In the genomic region with DNA sequence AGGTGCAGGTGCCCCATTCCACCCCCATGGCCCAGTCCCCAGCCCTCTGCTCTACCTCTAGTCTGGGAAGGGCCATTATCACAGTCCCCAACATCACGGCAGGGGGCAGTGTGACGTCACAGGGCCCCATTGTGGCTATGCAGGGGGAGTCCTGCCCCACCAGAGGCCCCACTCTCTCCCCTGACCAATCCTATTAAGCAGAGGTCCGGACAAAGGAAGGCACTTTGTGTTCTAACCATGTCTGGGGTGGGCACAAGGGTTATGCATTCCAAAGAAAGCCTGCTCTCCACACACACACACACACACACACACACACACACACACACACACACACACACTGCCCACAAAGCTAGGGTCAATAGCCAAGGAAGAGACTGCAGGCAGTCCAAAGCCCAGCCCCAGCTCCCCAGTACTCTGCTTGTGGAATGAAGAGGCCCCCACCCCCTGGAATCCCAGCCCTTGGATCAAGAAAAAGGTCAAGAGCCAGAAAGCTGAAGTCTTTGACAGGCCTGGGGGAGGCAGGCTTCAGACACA, we compare ENCODE assay signal across 10 mouse cellular contexts. TPM values are rescaled to one million over a fixed set of nuclear protein-coding genes. Genes with fewer than 3 reads are reported as not detected.
DNase-seq lines count a peak whose midpoint lies in the region; ATAC-seq and TF ChIP-seq lines count a peak whose summit lies in the region.
"Had no signal": no experiment of that assay in that cellular context is flagged by ENCODE, and none has a peak within 500 bp of the region (broad histone marks: within the 10 kb centered on the region; RNA-seq: fewer than 3 reads in every experiment).

No protein-coding gene starts in this region.

- no peak for TF ChIP-seq CTCF in lung, adult 2 months (IDR thresholded peaks at IDR 0.05; ENCODE audit: insufficient read depth, low read length)
- TF ChIP-seq CTCF in stomach, postnatal 0 days (IDR thresholded peaks at IDR 0.05; ENCODE audit: low read depth), result peak; percentile 26; the same call in 1 of the 2 replicates

- no peak overlapping the region for H3K4me2 ChIP-seq in lung, embryonic 15.5 days
- peak overlapping the region; percentile 13 for H3K4me2 ChIP-seq in forebrain, embryonic 12.5 days
- no peak overlapping the region for H3K4me2 ChIP-seq in limb, embryonic 15.5 days
- H3K4me2 ChIP-seq in stomach, postnatal 0 days (replicated peaks; ENCODE audit: low read depth), result no peak overlapping the region
- H3K4me2 ChIP-seq: liver, embryonic 13.5 days had no signal

- TF ChIP-seq EP300 in stomach, postnatal 0 days (optimal IDR thresholded peaks at IDR 0.05), result no peak

- H3K9me3 ChIP-seq in lung, embryonic 15.5 days, result no peaks in the 10 kb centered on the region
- no peaks in the 10 kb centered on the region for H3K9me3 ChIP-seq in forebrain, embryonic 12.5 days
- H3K9me3 ChIP-seq in limb, embryonic 15.5 days, result no peaks in the 10 kb centered on the region
- H3K9me3 ChIP-seq in stomach, postnatal 0 days (ENCODE audit: control insufficient read depth, low read length), result no peaks in the 10 kb centered on the region
- H3K9me3 ChIP-seq: liver, embryonic 13.5 days had no signal

- H3K36me3 ChIP-seq in lung, embryonic 15.5 days, result no peaks in the 10 kb centered on the region
- H3K36me3 ChIP-seq in forebrain, embryonic 12.5 days (replicated peaks), result no peaks in the 10 kb centered on the region
- H3K36me3 ChIP-seq in limb, embryonic 15.5 days, result no peaks in the 10 kb centered on the region
- no peaks in the 10 kb centered on the region for H3K36me3 ChIP-seq in stomach, postnatal 0 days (ENCODE audit: control insufficient read depth, insufficient read depth, low read length)
- H3K36me3 ChIP-seq: liver, embryonic 13.5 days had no signal

- WGBS in lung, embryonic 15.5 days, result 21% methylated on average over 3 of the region's 3 CpGs
- WGBS in lung, adult 2 months, result 46% methylated on average over 3 of the region's 3 CpGs
- WGBS in forebrain, embryonic 12.5 days, result 7% methylated on average over 3 of the region's 3 CpGs
- 31% methylated on average over 3 of the region's 3 CpGs for WGBS in limb, embryonic 15.5 days
- WGBS in stomach, postnatal 0 days, result 35% methylated on average over 3 of the region's 3 CpGs

- no peak overlapping the region for H3K4me3 ChIP-seq in lung, embryonic 15.5 days
- no peak overlapping the region for H3K4me3 ChIP-seq in lung, adult 2 months (replicated peaks; ENCODE audit: extremely low read depth, low read depth, low read length)
- H3K4me3 ChIP-seq in forebrain, embryonic 12.5 days (replicated peaks), result no peak overlapping the region
- no peak overlapping the region for H3K4me3 ChIP-seq in limb, embryonic 15.5 days
- H3K4me3 ChIP-seq in stomach, postnatal 0 days (ENCODE audit: low read depth, low read length), result no peak overlapping the region
- H3K4me3 ChIP-seq: heart, adult 2 months; liver, embryonic 13.5 days had no signal

- no peak overlapping the region for H3K9ac ChIP-seq in lung, embryonic 15.5 days
- peak overlapping the region; percentile 36; the same call in 1 of the 2 replicates for H3K9ac ChIP-seq in forebrain, embryonic 12.5 days
- no peak overlapping the region for H3K9ac ChIP-seq in limb, embryonic 15.5 days
- H3K9ac ChIP-seq in stomach, postnatal 0 days (ENCODE audit: low read length), result no peak overlapping the region
- H3K9ac ChIP-seq: liver, embryonic 13.5 days had no signal

- no peak for DNase-seq in lung, adult 2 months
- no peak for DNase-seq in stomach, postnatal 0 days (ENCODE audit: low spot score)
- DNase-seq in urinary bladder, postnatal 14 days (ENCODE audit: low spot score), result no peak
- DNase-seq: cerebellum, adult 11-12 months; heart, adult 2 months; liver, embryonic 13.5 days had no signal

- TF ChIP-seq POLR2A in lung, adult 2 months (IDR thresholded peaks at IDR 0.05; ENCODE audit: borderline replicate concordance, extremely low read depth, low read depth, low read length), result no peak

- ATAC-seq in lung, embryonic 15.5 days (ENCODE audit: borderline replicate concordance, extremely low read depth, low FRiP score, low TSS enrichment), result peak; percentile 12; the same call in 1 of the 2 replicates
- ATAC-seq in forebrain, embryonic 12.5 days (ENCODE audit: low FRiP score), result peak; percentile 86
- ATAC-seq in limb, embryonic 15.5 days (ENCODE audit: insufficient number of reproducible peaks, low FRiP score, low TSS enrichment, low read depth), result no peak
- ATAC-seq in stomach, postnatal 0 days (ENCODE audit: low FRiP score, low TSS enrichment), result no peak
- no peak for ATAC-seq in monocyte, adult 5-6 weeks (replicated peaks; ENCODE audit: insufficient number of reproducible peaks, low FRiP score, low TSS enrichment, poor library complexity, severe bottlenecking)

- no peaks in the 10 kb centered on the region for H3K27me3 ChIP-seq in lung, embryonic 15.5 days
- peaks cover 7% of the 10 kb centered on the region; the same call in 1 of the 2 replicates for H3K27me3 ChIP-seq in forebrain, embryonic 12.5 days
- no peaks in the 10 kb centered on the region for H3K27me3 ChIP-seq in limb, embryonic 15.5 days
- H3K27me3 ChIP-seq in stomach, postnatal 0 days (ENCODE audit: control insufficient read depth, insufficient read depth, low read length), result no peaks in the 10 kb centered on the region

- peak overlapping the region; percentile 60 for H3K27ac ChIP-seq in lung, embryonic 15.5 days
- peak overlapping the region; percentile 78 for H3K27ac ChIP-seq in forebrain, embryonic 12.5 days
- peak overlapping the region; percentile 72 for H3K27ac ChIP-seq in limb, embryonic 15.5 days
- H3K27ac ChIP-seq in stomach, postnatal 0 days (replicated peaks), result no peak overlapping the region
- H3K27ac ChIP-seq: heart, adult 2 months; liver, embryonic 13.5 days had no signal

- peaks cover 35% of the 10 kb centered on the region for H3K4me1 ChIP-seq in lung, embryonic 15.5 days
- no peaks in the 10 kb centered on the region for H3K4me1 ChIP-seq in lung, adult 2 months (ENCODE audit: control insufficient read depth, insufficient read depth, low read length)
- H3K4me1 ChIP-seq in forebrain, embryonic 12.5 days, result peaks cover 51% of the 10 kb centered on the region
- peaks cover 60% of the 10 kb centered on the region for H3K4me1 ChIP-seq in limb, embryonic 15.5 days
- H3K4me1 ChIP-seq in stomach, postnatal 0 days (replicated peaks; ENCODE audit: control insufficient read depth, insufficient read depth), result 0 out of 2 replicates have a peak, but pooled peaks cover 6% of the 10 kb centered on the region
- H3K4me1 ChIP-seq: liver, embryonic 13.5 days had no signal

RNA-seq across cellular contexts. Expression of gene Fam131c, which starts 32.7 kb away (rescaled TPM):
- 3.1 and 3.6 TPM in 2 replicates for polyA plus RNA-seq in lung, embryonic 15.5 days (2015; fragmentation: Nextera tagmentation; extraction: Ambion mirVana)
- polyA plus RNA-seq in lung, adult 2 months (2012; rRNA removed), result 0.70 and 2.1 TPM in 2 replicates
- polyA plus RNA-seq in forebrain, embryonic 12.5 days (2016; fragmentation: Nextera tagmentation; extraction: Ambion mirVana), result 1.00 and 1.1 TPM in 2 replicates
- polyA plus RNA-seq in limb, embryonic 15.5 days (2015; fragmentation: Nextera tagmentation; extraction: Ambion mirVana), result 1.6 and 1.9 TPM in 2 replicates
- 3.4 and 3.6 TPM in 2 replicates for polyA plus RNA-seq in stomach, postnatal 0 days (2015; fragmentation: Nextera tagmentation; extraction: Ambion mirVana)
- total RNA-seq in monocyte, adult 5-6 weeks (2017), result not detected in 3 replicates

RNA-seq across cellular contexts. Expression of gene Epha2, which starts 34.3 kb away (rescaled TPM):
- 10.8 and 11.0 TPM in 2 replicates for polyA plus RNA-seq in lung, embryonic 15.5 days (2015; fragmentation: Nextera tagmentation; extraction: Ambion mirVana)
- polyA plus RNA-seq in lung, adult 2 months (2012; rRNA removed), result 54.0 and 68.8 TPM in 2 replicates
- 1.9 and 2.0 TPM in 2 replicates for polyA plus RNA-seq in forebrain, embryonic 12.5 days (2016; fragmentation: Nextera tagmentation; extraction: Ambion mirVana)
- 6.2 and 6.5 TPM in 2 replicates for polyA plus RNA-seq in limb, embryonic 15.5 days (2015; fragmentation: Nextera tagmentation; extraction: Ambion mirVana)
- polyA plus RNA-seq in stomach, postnatal 0 days (2015; fragmentation: Nextera tagmentation; extraction: Ambion mirVana), result 3.9 and 4.9 TPM in 2 replicates
- total RNA-seq in monocyte, adult 5-6 weeks (2017), result not detected in 3 replicates

Comparison
In these comparisons a context has a peak if more than half of its experiments do, and no peak if none do; other contexts are left out.
1. ATAC-seq: peak in lung, embryonic 15.5 days (single experiment) and forebrain, embryonic 12.5 days (single experiment); none in limb, embryonic 15.5 days (single experiment), stomach, postnatal 0 days (single experiment) and monocyte, adult 5-6 weeks (single experiment).